ENCODE assay signal across 10 mouse cellular contexts in the genomic region with DNA sequence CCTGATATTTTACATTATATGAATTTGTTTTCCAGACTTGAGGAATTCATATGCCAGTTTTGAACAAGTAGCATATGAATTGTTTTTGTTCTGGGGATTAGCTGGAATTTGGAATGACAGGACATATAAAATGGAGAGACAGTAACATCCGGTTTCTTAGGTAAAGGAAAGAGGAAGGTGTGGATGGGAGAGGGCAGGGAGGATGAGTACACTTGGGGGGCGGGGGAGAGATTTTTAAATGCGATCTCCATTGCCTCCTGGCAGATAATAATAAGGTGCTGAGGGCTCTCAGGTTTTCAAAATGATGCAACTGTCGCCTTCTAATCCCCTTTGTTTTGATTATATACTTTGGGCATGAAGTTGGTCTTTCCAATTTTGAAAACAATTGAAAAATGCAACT. TPM values are rescaled to one million over a fixed set of nuclear protein-coding genes. Genes with fewer than 3 reads are reported as not detected.
DNase-seq lines count a peak whose midpoint lies in the region; ATAC-seq and TF ChIP-seq lines count a peak whose summit lies in the region.
"Had no signal": no experiment of that assay in that cellular context is flagged by ENCODE, and none has a peak within 500 bp of the region (broad histone marks: within the 10 kb centered on the region; RNA-seq: fewer than 3 reads in every experiment).

No protein-coding gene starts in this region.

- 17% methylated on average over 4 of the region's 4 CpGs for WGBS in heart, embryonic 15.5 days
- WGBS in hindbrain, embryonic 14.5 days, result 16% methylated on average over 4 of the region's 4 CpGs
- WGBS in midbrain, embryonic 11.5 days, result 19% methylated on average over 4 of the region's 4 CpGs

- no peak for TF ChIP-seq RAD21 in MEL (IDR thresholded peaks at IDR 0.05; ENCODE audit: low read depth, low read length)

- no peaks in the 10 kb centered on the region; the same call in 1 of the 2 replicates for H3K79me2 ChIP-seq in MEL (ENCODE audit: control insufficient read depth, insufficient read depth, low read length, poor library complexity)

- no peak for ATAC-seq in heart, embryonic 15.5 days (replicated peaks; ENCODE audit: insufficient number of reproducible peaks, insufficient read depth, low FRiP score, low read depth)
- ATAC-seq in hindbrain, embryonic 14.5 days (ENCODE audit: low FRiP score), result no peak
- ATAC-seq in midbrain, embryonic 11.5 days (ENCODE audit: low FRiP score), result no peak

- peak overlapping the region; percentile 65 for H3K4me2 ChIP-seq in heart, embryonic 15.5 days
- peak overlapping the region; percentile 56 for H3K4me2 ChIP-seq in hindbrain, embryonic 14.5 days (replicated peaks)
- H3K4me2 ChIP-seq in midbrain, embryonic 11.5 days, result peak overlapping the region; percentile 54

- H3K27me3 ChIP-seq in heart, embryonic 15.5 days, result no peaks in the 10 kb centered on the region
- H3K27me3 ChIP-seq in MEL (ENCODE audit: control insufficient read depth in 1 of 2, insufficient read depth in 2 of 2, low read length in 2 of 2), result no peaks in the 10 kb centered on the region
- H3K27me3 ChIP-seq in hindbrain, embryonic 14.5 days (ENCODE audit: control insufficient read depth, insufficient read depth, low read length), result no peaks in the 10 kb centered on the region
- H3K27me3 ChIP-seq in midbrain, embryonic 11.5 days (ENCODE audit: control insufficient read depth, insufficient read depth, low read length), result no peaks in the 10 kb centered on the region

- intact Hi-C loops in heart, postnatal 14 days (cut with DNase I), result loop anchor here (5.0 to 10.0 kb wide), 3 partner anchors 312 to 1720 kb away; a partner anchor contains a TSS

- no peaks in the 10 kb centered on the region for H3K36me3 ChIP-seq in heart, embryonic 15.5 days
- H3K36me3 ChIP-seq in MEL (ENCODE audit: control insufficient read depth in 1 of 2, insufficient read depth in 2 of 2, low read length in 2 of 2), result no peaks in the 10 kb centered on the region
- H3K36me3 ChIP-seq in hindbrain, embryonic 14.5 days (replicated peaks; ENCODE audit: control insufficient read depth, insufficient read depth), result no peaks in the 10 kb centered on the region
- no peaks in the 10 kb centered on the region for H3K36me3 ChIP-seq in midbrain, embryonic 11.5 days (ENCODE audit: control insufficient read depth, insufficient read depth, low read length)

- H3K9ac ChIP-seq in heart, embryonic 15.5 days, result peak overlapping the region; percentile 13; the same call in 1 of the 2 replicates
- H3K9ac ChIP-seq in MEL (ENCODE audit: control insufficient read depth, low read depth, low read length, poor library complexity, severe bottlenecking), result peak overlapping the region; percentile 66
- H3K9ac ChIP-seq in hindbrain, embryonic 14.5 days, result peak overlapping the region; percentile 56
- H3K9ac ChIP-seq in midbrain, embryonic 11.5 days (ENCODE audit: low read length), result peak overlapping the region; percentile 51

- peak overlapping the region; percentile 29 for H3K27ac ChIP-seq in heart, embryonic 15.5 days
- H3K27ac ChIP-seq in MEL (ENCODE audit: control insufficient read depth, low read depth, low read length), result peak overlapping the region; percentile 52
- H3K27ac ChIP-seq in hindbrain, embryonic 14.5 days, result no peak overlapping the region
- H3K27ac ChIP-seq in midbrain, embryonic 11.5 days (ENCODE audit: low read depth, low read length), result no peak overlapping the region

- DNase-seq in heart, postnatal 14 days, result no peak
- DNase-seq in MEL (ENCODE audit: low read depth, low spot score), result peak; percentile 77
- DNase-seq in hindbrain, embryonic 14.5 days (ENCODE audit: low spot score), result no peak
- DNase-seq in midbrain, embryonic 11.5 days (ENCODE audit: low spot score, missing footprints), result no peak
- DNase-seq in thymus, postnatal 25 days, result no peak
- no peak for DNase-seq in cerebellum, postnatal 25 days
- DNase-seq in kidney, adult 9 months, result no peak
- DNase-seq: thymus, postnatal 14 days had no signal

- no peak for TF ChIP-seq CTCF in MEL (IDR thresholded peaks at IDR 0.05 in 2 of 3, conservative IDR thresholded peaks at IDR 0.05 in 1 of 3; ENCODE audit: control insufficient read depth in 1 of 3, insufficient read depth in 1 of 3, low read depth in 2 of 3, low read length in 3 of 3, poor library complexity in 1 of 3, severe bottlenecking in 1 of 3)

- H3K4me3 ChIP-seq in heart, embryonic 15.5 days, result peak overlapping the region; percentile 48
- H3K4me3 ChIP-seq in MEL (ENCODE audit: control insufficient read depth in 1 of 2, insufficient read depth in 1 of 2, low read depth in 2 of 2, low read length in 2 of 2), result peak overlapping the region; percentile 65 to 83
- peak overlapping the region; percentile 36 for H3K4me3 ChIP-seq in hindbrain, embryonic 14.5 days (replicated peaks; ENCODE audit: low read length)
- H3K4me3 ChIP-seq in midbrain, embryonic 11.5 days (ENCODE audit: low read depth, low read length), result peak overlapping the region; percentile 34

- H3K9me3 ChIP-seq in heart, embryonic 15.5 days (replicated peaks), result no peaks in the 10 kb centered on the region
- H3K9me3 ChIP-seq in MEL (replicated peaks; ENCODE audit: insufficient read depth, low read length), result no peaks in the 10 kb centered on the region
- no peaks in the 10 kb centered on the region for H3K9me3 ChIP-seq in hindbrain, embryonic 14.5 days (ENCODE audit: control insufficient read depth, low read length)
- no peaks in the 10 kb centered on the region for H3K9me3 ChIP-seq in midbrain, embryonic 11.5 days (ENCODE audit: control insufficient read depth, low read length)

- peaks cover 11% of the 10 kb centered on the region for H3K4me1 ChIP-seq in heart, embryonic 15.5 days (replicated peaks)
- peaks cover 0 to 4% of the 10 kb centered on the region in 2 experiments; a peak in 1 of 4 replicates for H3K4me1 ChIP-seq in MEL (ENCODE audit: control insufficient read depth in 1 of 2, insufficient read depth in 2 of 2, low read length in 2 of 2)
- peaks cover under 1% of the 10 kb centered on the region; the same call in 1 of the 2 replicates for H3K4me1 ChIP-seq in hindbrain, embryonic 14.5 days (replicated peaks; ENCODE audit: control insufficient read depth, insufficient read depth, low read length)
- peaks cover 3% of the 10 kb centered on the region for H3K4me1 ChIP-seq in midbrain, embryonic 11.5 days (ENCODE audit: control insufficient read depth, insufficient read depth, low read length)

- no peak for TF ChIP-seq POLR2A in MEL (IDR thresholded peaks at IDR 0.05; ENCODE audit: control insufficient read depth in 1 of 2, insufficient read depth in 1 of 2, low read depth in 1 of 2, low read length in 2 of 2, poor library complexity in 1 of 2)

- no peak for TF ChIP-seq EP300 in MEL (IDR thresholded peaks at IDR 0.05; ENCODE audit: low read depth in 1 of 2, low read length in 2 of 2)

TF ChIP-seq in MEL, 35 proteins besides CTCF, POLR2A, EP300 and RAD21 (continues in another document):
- no peak for TF ChIP-seq MXI1 (IDR thresholded peaks at IDR 0.05; ENCODE audit: low read depth, low read length)
- TF ChIP-seq ZKSCAN1 (IDR thresholded peaks at IDR 0.05; ENCODE audit: low read depth, low read length), result no peak
- no peak for TF ChIP-seq HCFC1 (IDR thresholded peaks at IDR 0.05; ENCODE audit: low read depth, low read length)
- TF ChIP-seq ZC3H11A (IDR thresholded peaks at IDR 0.05; ENCODE audit: low read depth, low read length), result no peak
- TF ChIP-seq CHD1 (IDR thresholded peaks at IDR 0.05; ENCODE audit: low read depth, low read length), result no peak
- no peak for TF ChIP-seq ELF1 (IDR thresholded peaks at IDR 0.05; ENCODE audit: low read depth, low read length)
- no peak for TF ChIP-seq ZNF384 (IDR thresholded peaks at IDR 0.05; ENCODE audit: low read depth, low read length)
- TF ChIP-seq NRF1 (IDR thresholded peaks at IDR 0.05; ENCODE audit: insufficient read depth, low read depth, low read length, poor library complexity, severe bottlenecking), result no peak
- no peak for TF ChIP-seq BHLHE40 (IDR thresholded peaks at IDR 0.05; ENCODE audit: borderline replicate concordance, low read depth, low read length)
- no peak for TF ChIP-seq UBTF (IDR thresholded peaks at IDR 0.05; ENCODE audit: borderline replicate concordance, insufficient read depth, low read depth, low read length)
- TF ChIP-seq SMC3 (IDR thresholded peaks at IDR 0.05; ENCODE audit: low read depth, low read length), result no peak
- TF ChIP-seq RCOR1 (IDR thresholded peaks at IDR 0.05; ENCODE audit: low read depth, low read length), result no peak
- no peak for TF ChIP-seq USF2 (IDR thresholded peaks at IDR 0.05; ENCODE audit: borderline replicate concordance in 1 of 2, insufficient read depth in 1 of 2, low read depth in 1 of 2, low read length in 2 of 2)
- TF ChIP-seq MAFK (IDR thresholded peaks at IDR 0.05; ENCODE audit: borderline replicate concordance, low read depth, low read length), result no peak

RNA-seq across cellular contexts. Expression of a gene that starts 11.6 kb away (rescaled TPM):
- polyA plus RNA-seq in heart, embryonic 15.5 days (2015; fragmentation: Nextera tagmentation; extraction: Ambion mirVana), result 8.1 and 8.2 TPM in 2 replicates
- total RNA-seq in heart, postnatal 14 days (2021), result 1 to 10 TPM; 4.5 to 5.0 TPM
- total RNA-seq in MEL (2012; rRNA removed), result 12.5 and 16.2 TPM in 2 replicates
- 10 to 100 TPM in 1 of 2 experiments, not detected in 1; 14.2 TPM for polyA plus RNA-seq in MEL (2012; ENCODE audit: insufficient read depth in 1 of 2, insufficient read length in 2 of 2, low read depth in 1 of 2, low replicate concordance in 2 of 2, missing spikeins in 1 of 2)
- 8.5 and 8.9 TPM in 2 replicates for polyA plus RNA-seq in hindbrain, embryonic 14.5 days (2014; fragmentation: Nextera tagmentation; extraction: Ambion mirVana)
- polyA plus RNA-seq in midbrain, embryonic 11.5 days (2014; fragmentation: Nextera tagmentation; extraction: Ambion mirVana), result 14.0 and 14.9 TPM in 2 replicates

RNA-seq across cellular contexts. Expression of a gene that starts 30.5 kb away (rescaled TPM):
- 0.85 and 1.4 TPM in 2 replicates for polyA plus RNA-seq in heart, embryonic 15.5 days (2015; fragmentation: Nextera tagmentation; extraction: Ambion mirVana)
- not detected for total RNA-seq in heart, postnatal 14 days (2021)
- 0.07 TPM in 1 of 2 replicates, not detected in the other for total RNA-seq in MEL (2012; rRNA removed)
- under 1 TPM in 1 of 2 experiments, not detected in 1; 0.25 TPM for polyA plus RNA-seq in MEL (2012; ENCODE audit: insufficient read depth in 1 of 2, insufficient read length in 2 of 2, low read depth in 1 of 2, low replicate concordance in 2 of 2, missing spikeins in 1 of 2)
- polyA plus RNA-seq in hindbrain, embryonic 14.5 days (2014; fragmentation: Nextera tagmentation; extraction: Ambion mirVana), result 0.05 TPM in 1 of 2 replicates, not detected in the other
- polyA plus RNA-seq in midbrain, embryonic 11.5 days (2014; fragmentation: Nextera tagmentation; extraction: Ambion mirVana), result not detected in 2 replicates

RNA-seq across cellular contexts. Expression of a gene that starts 53.4 kb away (rescaled TPM):
- polyA plus RNA-seq in heart, embryonic 15.5 days (2015; fragmentation: Nextera tagmentation; extraction: Ambion mirVana), result 0.31 and 0.41 TPM in 2 replicates
- not detected for total RNA-seq in heart, postnatal 14 days (2021)
- not detected in 2 replicates for total RNA-seq in MEL (2012; rRNA removed)
- not detected for polyA plus RNA-seq in MEL (2012; ENCODE audit: insufficient read depth in 1 of 2, insufficient read length in 2 of 2, low read depth in 1 of 2, low replicate concordance in 2 of 2, missing spikeins in 1 of 2)
- 0.21 TPM in 1 of 2 replicates, not detected in the other for polyA plus RNA-seq in hindbrain, embryonic 14.5 days (2014; fragmentation: Nextera tagmentation; extraction: Ambion mirVana)
- 0.28 and 0.34 TPM in 2 replicates for polyA plus RNA-seq in midbrain, embryonic 11.5 days (2014; fragmentation: Nextera tagmentation; extraction: Ambion mirVana)
- total RNA-seq: hematopoietic stem cell, adult 5-6 weeks had no signal

Comparison
In these comparisons a context has a peak if more than half of its experiments do, and no peak if none do; other contexts are left out.
1. H3K27ac ChIP-seq: peak in heart, embryonic 15.5 days (single experiment) and MEL (single experiment); none in hindbrain, embryonic 14.5 days (single experiment) and midbrain, embryonic 11.5 days (single experiment).
2. H3K9ac ChIP-seq: peak in every context shown above with its lines; median percentile 66 in MEL; 56 in hindbrain, embryonic 14.5 days; 51 in midbrain, embryonic 11.5 days; 13 in heart, embryonic 15.5 days.
3. Peak in every context shown above with its lines, with median percentiles within 50 percentile points of each other: H3K4me2 ChIP-seq and H3K4me3 ChIP-seq.